Mouse (Mus musculus): Measurements from ENCODE around the gene Mief2. TPM values are rescaled to one million over a fixed set of nuclear protein-coding genes. Genes with fewer than 3 reads are reported as not detected.

Gene Mief2
- polyA plus RNA-seq, 1 experiment, result 10.2 TPM

DNA sequence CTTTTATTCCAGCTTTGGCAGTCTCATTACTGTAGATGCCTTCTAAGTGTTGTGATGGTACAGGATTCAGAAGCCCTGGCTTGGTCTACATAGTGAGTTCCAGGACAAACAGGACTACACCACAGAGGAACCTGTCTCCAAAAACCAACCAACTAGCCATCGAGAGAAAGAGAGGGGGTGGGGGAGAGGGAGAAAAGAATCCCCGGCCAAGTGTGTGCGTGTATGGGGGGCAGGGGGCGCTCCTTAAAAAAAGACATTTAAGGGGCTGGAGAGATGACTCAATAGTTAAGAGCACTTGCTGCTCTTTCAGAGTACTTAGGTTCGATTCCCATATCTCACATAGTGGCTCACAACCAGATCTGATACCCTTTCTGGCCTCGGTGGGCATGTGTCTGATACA lies 47.4 kb downstream of the Mief2 start:
- TF ChIP-seq FLI1 (IDR thresholded peaks at IDR 0.05; ENCODE audit: low read length), result no peak
- TF ChIP-seq GATA1 (IDR thresholded peaks at IDR 0.05; ENCODE audit: borderline replicate concordance, low read length), result no peak
- H3K4me1 ChIP-seq, result peaks cover 61% of the 10 kb centered on the region
- H3K4me3 ChIP-seq (replicated peaks), result peak overlapping the region; percentile 99
- H3K27me3 ChIP-seq (replicated peaks), result peaks cover 2% of the 10 kb centered on the region
- no peaks in the 10 kb centered on the region for H3K9me3 ChIP-seq
- peaks cover 26% of the 10 kb centered on the region for H3K36me3 ChIP-seq (replicated peaks; ENCODE audit: low read length)

DNA sequence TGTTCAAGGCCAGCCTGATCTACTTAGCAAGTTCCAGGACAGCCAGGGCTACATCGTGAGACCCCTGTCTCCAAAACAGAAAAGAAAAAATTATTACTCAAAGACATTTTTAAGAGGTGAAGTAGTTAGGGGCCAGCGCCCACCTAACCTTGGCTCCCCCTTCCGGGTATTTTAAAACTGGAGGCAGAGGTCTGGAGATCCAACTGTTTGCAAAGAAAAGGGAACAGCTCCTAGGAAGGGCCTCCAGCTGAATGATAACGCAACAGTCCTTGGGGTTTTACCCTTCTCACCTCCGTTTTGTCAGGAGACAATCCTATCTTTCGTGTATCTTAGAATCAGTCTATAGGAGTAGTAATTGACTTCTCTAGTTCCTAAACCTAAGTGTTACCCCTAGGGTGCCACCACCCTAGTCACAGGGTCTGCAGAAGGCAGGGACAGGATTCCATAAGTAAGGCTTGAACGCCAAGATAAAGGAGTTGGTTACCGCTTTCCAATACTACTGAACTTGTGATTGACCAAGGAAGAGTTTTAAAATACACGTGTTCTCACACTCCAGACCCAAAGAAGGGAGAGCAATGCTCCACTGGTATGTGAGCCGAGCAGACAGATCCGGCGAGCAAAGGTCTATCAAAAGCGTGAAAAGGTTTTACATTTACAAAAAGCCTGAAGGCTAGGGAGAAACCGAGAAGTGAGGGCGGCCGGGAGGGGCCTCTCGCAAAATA lies 48.1 kb downstream of the Mief2 start:
- H3K36me3 ChIP-seq (replicated peaks; ENCODE audit: low read length), result peaks cover 31% of the 10 kb centered on the region
- no peak for TF ChIP-seq GATA1 (IDR thresholded peaks at IDR 0.05; ENCODE audit: borderline replicate concordance, low read length)
- TF ChIP-seq FLI1 (IDR thresholded peaks at IDR 0.05; ENCODE audit: low read length), result no peak
- no peaks in the 10 kb centered on the region for H3K27me3 ChIP-seq (replicated peaks)
- H3K9me3 ChIP-seq, result no peaks in the 10 kb centered on the region
- H3K4me1 ChIP-seq, result peaks cover 64% of the 10 kb centered on the region
- H3K4me3 ChIP-seq (replicated peaks), result peak overlapping the region; percentile 99

DNA sequence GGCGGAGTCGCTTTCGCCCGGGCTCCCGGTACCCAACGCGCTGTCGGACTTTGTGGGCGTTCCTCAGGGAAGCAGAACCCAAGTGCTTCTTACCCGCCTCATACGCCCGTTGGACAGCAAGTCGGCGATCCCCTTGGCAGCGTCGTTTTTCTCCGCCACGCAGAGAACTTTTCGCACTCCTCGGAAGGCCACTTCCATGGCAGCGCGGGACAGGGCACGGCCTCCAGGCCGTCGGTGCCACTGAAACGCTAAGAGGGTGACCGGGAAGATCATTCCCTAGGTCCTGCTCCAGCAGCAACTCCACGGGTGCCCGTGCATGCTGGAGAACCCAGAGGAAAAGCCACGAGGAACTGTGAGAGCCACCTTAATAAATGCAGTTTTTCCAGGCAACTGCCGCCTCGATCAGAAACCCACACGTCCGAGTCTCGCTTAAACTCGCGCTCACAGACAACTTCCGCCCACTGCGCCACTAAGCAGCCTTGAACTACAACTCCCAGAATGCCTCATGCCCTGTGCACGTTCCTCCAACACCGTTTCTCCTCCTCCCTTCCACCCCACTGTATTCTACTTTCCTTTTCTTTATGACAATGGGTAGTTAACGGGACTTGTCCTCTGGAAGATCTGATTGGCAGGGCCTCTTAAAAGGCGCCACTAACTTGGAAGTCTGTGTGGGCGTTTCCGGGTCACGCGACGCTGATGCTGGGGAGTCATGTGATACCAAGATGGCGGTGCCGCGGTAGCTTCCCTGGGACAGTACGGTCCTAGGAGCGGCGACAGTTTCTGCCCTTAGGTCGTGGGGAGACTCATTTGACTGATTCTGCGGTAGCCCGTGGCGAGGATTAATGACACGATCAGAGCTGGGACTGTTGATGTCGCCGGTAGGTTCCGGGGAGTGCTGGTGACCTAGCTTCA lies 48.9 kb downstream of the Mief2 start, which contains the start of the genes Top3a and Smcr8:
Top3a (minus strand) TSS at position 537 of the 912 bp plus-strand sequence.
Smcr8 (plus strand) TSS at position 696 of the 912 bp plus-strand sequence.
- H3K27me3 ChIP-seq (replicated peaks), result no peaks in the 10 kb centered on the region
- peaks cover 39% of the 10 kb centered on the region for H3K36me3 ChIP-seq (replicated peaks; ENCODE audit: low read length)
- peaks cover 72% of the 10 kb centered on the region for H3K4me1 ChIP-seq
- TF ChIP-seq FLI1 (IDR thresholded peaks at IDR 0.05; ENCODE audit: low read length) (no peak), GATA1 (IDR thresholded peaks at IDR 0.05; ENCODE audit: borderline replicate concordance, low read length) (no peak)
- no peaks in the 10 kb centered on the region for H3K9me3 ChIP-seq
- H3K4me3 ChIP-seq (replicated peaks), result peak within 1 kb of the TSS; percentile 99

DNA sequence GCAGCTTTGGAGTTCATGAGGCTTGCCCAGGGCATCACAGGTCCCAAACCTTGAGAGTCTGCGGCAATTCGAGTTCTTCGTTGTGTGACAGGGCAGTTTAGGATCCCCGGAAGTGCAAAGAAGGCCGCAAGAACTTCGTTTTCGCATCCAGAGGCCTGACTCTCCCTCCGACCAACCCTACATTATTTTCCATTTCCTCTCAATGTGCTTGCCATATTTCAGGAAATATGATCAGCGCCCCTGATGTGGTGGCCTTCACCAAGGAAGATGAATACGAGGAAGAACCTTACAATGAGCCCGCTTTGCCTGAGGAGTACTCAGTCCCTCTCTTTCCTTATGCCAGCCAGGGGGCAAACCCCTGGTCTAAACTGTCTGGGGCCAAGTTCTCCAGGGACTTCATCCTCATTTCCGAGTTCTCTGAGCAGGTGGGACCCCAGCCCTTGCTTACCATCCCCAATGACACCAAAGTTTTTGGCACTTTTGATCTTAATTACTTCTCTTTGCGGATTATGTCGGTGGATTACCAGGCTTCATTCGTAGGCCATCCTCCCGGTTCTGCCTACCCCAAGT lies 49.7 kb downstream of the Mief2 start:
- peak overlapping the region; percentile 99 for H3K4me3 ChIP-seq (replicated peaks)
- peaks cover 78% of the 10 kb centered on the region for H3K4me1 ChIP-seq
- no peaks in the 10 kb centered on the region for H3K27me3 ChIP-seq (replicated peaks)
- no peak for TF ChIP-seq GATA1 (IDR thresholded peaks at IDR 0.05; ENCODE audit: borderline replicate concordance, low read length)
- no peak for TF ChIP-seq FLI1 (IDR thresholded peaks at IDR 0.05; ENCODE audit: low read length)
- H3K9me3 ChIP-seq, result no peaks in the 10 kb centered on the region
- peaks cover 47% of the 10 kb centered on the region for H3K36me3 ChIP-seq (replicated peaks; ENCODE audit: low read length)

DNA sequence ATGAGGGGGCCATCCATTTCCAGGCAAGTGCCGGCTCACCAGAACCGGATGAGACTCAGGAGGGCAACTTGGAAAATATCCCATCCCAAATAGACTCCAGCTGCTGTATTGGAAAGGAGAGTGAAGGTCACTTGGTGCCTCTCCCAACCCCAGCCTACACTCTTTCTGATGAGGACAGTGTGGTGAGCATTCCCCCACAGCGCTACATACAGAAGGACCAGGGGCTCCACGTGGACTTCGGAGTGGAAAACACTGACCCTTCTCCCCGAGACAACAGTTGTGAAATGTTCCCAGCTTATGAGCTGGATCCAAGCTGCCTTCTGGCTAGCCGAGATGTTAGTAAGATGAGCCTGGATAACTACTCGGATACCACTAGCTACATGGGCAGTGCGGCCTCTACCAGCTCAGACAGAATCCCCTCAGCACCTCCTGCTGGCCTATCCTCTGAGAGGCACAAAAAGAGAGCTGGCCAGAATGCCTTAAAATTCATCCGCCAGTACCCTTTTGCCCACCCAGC lies 51.5 kb downstream of the Mief2 start:
- Histone ChIP-seq H3K9me3 (no peaks in the 10 kb centered on the region), H3K4me3 (replicated peaks) (peak overlapping the region; percentile 89), H3K36me3 (replicated peaks; ENCODE audit: low read length) (peaks cover 64% of the 10 kb centered on the region), H3K4me1 (peaks cover 80% of the 10 kb centered on the region), H3K27me3 (replicated peaks) (no peaks in the 10 kb centered on the region)
- TF ChIP-seq GATA1 (IDR thresholded peaks at IDR 0.05; ENCODE audit: borderline replicate concordance, low read length) (no peak), FLI1 (IDR thresholded peaks at IDR 0.05; ENCODE audit: low read length) (no peak)

Other genes starting within 250 kb of the Mief2 start
- gene Alkbh5, start 192.0 kb upstream of the Mief2 start, polyA plus RNA-seq (2012; ENCODE audit: insufficient read depth, low replicate concordance), result 10.9 and 18.5 TPM in 2 replicates
- gene Llgl1, start 28.7 kb upstream of the Mief2 start, polyA plus RNA-seq (2012; ENCODE audit: insufficient read depth, low replicate concordance), result 5.0 and 7.6 TPM in 2 replicates
- gene Flii, start 1.1 kb upstream of the Mief2 start, polyA plus RNA-seq (2012; ENCODE audit: insufficient read depth, low replicate concordance), result 195 and 218 TPM in 2 replicates
- gene Top3a, start 49.0 kb downstream of the Mief2 start, polyA plus RNA-seq (2012; ENCODE audit: insufficient read depth, low replicate concordance), result 1.9 and 4.7 TPM in 2 replicates
- 0.50 TPM in 1 of 2 replicates, not detected in the other for gene Smcr8, start 49.1 kb downstream of the Mief2 start, polyA plus RNA-seq (2012; ENCODE audit: insufficient read depth, low replicate concordance)
- gene Shmt1, start 83.3 kb downstream of the Mief2 start, polyA plus RNA-seq (2012; ENCODE audit: insufficient read depth, low replicate concordance), result 0.75 and 7.4 TPM in 2 replicates
- 3.3 TPM in 1 of 2 replicates, not detected in the other for gene Dhrs7b, start 102.2 kb downstream of the Mief2 start, polyA plus RNA-seq (2012; ENCODE audit: insufficient read depth, low replicate concordance)
- gene Tmem11, start 150.9 kb downstream of the Mief2 start, polyA plus RNA-seq (2012; ENCODE audit: insufficient read depth, low replicate concordance), result 9.2 and 13.5 TPM in 2 replicates
- 2.5 and 7.8 TPM in 2 replicates for gene Natd1, start 186.4 kb downstream of the Mief2 start, polyA plus RNA-seq (2012; ENCODE audit: insufficient read depth, low replicate concordance)
- 158 and 191 TPM in 2 replicates for gene Map2k3, start 203.6 kb downstream of the Mief2 start, polyA plus RNA-seq (2012; ENCODE audit: insufficient read depth, low replicate concordance)

Measured in megakaryocyte, embryonic 14.5 days (primary cell).